Mouse (Mus musculus): Measurements from ENCODE around the gene Gm21969.
A peak's percentile ranks its signal among the peaks of the same experiment; 100 is the strongest.

The Gm21969 gene

GRCm38 (mm10) chr4:139602357-139603244, at the start of gene Gm21969:
Gene Gm21969 (plus strand): TSS chr4:139603186.
- DNase-seq (ENCODE audit: low spot score), result peak; percentile 54

DNA sequence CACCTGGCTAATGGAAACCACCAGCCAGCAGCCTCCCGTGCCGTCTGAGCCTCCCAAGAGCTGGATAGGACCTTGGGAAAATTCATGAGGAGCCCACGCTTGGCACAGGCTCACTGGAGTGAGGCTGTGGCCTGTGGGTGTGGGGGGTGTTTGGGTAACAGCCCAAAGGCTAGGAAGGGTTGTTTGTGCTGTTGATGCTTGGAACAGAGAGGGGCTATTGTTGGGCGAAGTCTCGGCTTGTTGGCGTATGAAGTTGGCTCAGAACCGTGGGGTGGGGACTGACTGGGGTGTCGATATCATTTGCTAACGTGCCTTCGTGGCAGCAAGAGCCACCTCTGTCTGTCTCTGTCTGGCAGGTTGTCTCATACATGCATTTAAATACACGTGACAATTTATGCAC, 47.8 kb upstream of the Gm21969 start:
- DNase-seq (ENCODE audit: low spot score), result no peak

DNA sequence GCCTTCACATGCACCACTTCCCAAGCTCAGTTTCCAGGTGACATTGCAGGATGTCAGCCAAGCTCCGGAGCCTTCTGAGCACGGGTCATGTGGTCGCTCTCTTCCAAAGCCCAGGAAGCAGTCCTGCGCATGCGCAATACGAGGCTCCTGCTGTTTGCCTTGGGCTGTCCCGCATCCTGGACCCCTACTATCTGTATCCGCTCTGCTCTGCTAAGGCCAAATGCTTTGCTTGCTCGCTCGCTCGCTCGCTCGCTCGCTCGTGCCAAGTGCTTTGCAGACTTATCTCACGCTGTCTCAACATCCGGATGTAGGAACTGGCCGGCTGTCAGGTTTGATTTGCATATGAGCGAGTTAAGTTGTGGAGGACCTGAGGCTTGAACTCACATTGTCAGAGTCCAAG, 47.0 kb upstream of the Gm21969 start:
- no peak for DNase-seq (ENCODE audit: low spot score)

GRCm38 (mm10) chr4:139568361-139568760, 34.6 kb upstream of the Gm21969 start:
- DNase-seq (ENCODE audit: low spot score), result no peak

DNA sequence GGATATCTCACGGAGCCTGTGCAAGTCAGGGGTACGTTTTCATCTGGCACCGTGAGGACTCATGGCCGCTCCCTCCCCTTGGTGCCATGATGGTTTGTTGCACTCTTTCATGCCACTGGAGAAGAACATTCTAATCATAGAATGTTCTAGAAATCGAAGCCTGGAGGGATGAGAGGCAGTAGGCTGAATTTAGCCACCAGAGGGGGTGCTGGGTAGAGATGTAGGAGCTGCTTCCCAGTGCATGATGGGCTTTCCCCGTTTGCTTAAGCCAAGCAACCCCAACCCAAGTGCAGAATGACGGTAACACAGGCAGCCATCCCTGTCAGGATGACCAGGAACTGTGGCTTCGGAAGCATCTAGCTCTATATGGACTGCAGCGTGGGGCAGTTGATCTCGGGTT, 32.2 kb upstream of the Gm21969 start:
- no peak for DNase-seq (ENCODE audit: low spot score)

DNA sequence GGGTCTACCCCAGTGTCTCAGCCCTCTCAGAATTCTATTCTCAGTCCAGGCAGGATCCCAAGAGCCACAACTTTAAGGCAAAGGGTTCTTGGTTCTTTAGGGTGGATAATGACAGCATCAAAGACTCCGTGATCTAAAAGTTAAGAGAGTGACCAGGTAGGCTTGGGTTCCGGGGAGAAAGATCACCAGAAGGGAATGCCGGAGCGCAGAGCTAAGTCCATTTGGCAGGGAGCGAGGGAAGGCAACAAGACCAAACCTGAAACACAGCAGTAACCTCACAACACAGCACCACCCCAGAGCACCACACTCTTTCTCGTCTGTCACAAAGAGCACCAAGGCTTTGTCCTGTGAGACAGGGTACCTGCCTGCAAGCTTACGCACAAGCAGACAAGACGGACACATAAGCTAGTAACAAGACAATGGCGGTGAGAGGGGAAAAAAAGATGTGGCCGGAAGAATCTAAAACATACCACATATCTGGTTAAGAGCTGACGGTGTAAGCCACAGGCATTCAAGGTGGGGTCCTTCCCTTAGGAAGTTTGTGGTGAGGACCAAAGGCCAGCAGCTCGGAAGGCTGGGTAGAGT, 30.0 kb upstream of the Gm21969 start:
- DNase-seq (ENCODE audit: low spot score), result no peak

- peak; percentile 95 for DNase-seq (ENCODE audit: low spot score)
These were observed 28.7 kb upstream of the Gm21969 start for GRCm38 (mm10) chr4:139574156-139574798.

DNA sequence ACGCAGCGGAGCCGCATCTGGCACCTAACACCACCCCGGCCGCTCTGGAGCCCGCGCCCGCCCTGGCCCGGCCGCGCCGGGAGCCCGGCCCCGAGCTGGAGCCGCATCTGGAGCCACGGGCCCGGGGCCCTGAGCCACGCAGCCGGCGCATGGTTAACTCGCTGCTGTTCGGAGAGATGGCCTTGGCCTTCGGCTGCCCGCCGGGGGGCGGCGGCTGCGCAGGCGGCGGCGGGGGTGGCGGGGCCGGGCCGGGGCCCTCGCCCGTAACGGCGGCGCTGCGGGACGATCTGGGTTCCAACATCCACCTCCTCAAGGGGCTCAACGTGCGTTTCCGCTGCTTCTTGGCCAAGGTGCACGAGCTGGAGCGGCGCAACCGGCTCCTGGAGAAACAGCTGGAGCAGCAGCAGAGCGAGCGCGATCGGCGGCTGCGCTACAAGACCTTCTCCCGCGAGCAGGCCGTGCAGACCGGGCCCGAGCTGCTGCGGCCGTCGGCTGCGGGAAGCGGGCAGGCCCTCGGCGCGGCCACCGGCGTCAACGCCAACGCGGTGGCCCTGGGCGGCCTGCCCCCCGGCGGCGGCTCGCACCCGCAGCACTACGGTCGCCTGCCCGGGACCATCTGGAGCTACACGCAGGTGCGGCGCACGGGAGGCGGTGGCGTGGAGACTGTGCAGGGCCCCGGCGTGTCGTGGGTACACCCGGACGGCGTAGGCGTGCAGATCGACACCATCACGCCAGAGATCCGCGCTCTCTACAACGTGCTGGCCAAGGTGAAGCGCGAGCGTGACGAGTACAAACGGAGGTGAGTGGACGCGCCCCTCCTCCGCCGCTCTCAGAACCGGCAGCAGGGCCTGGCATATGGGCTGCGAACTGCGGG, 27.9 kb upstream of the Gm21969 start:
- DNase-seq (ENCODE audit: low spot score), result no peak

GRCm38 (mm10) chr4:139575673-139576003, 27.3 kb upstream of the Gm21969 start:
- no peak for DNase-seq (ENCODE audit: low spot score)

DNA sequence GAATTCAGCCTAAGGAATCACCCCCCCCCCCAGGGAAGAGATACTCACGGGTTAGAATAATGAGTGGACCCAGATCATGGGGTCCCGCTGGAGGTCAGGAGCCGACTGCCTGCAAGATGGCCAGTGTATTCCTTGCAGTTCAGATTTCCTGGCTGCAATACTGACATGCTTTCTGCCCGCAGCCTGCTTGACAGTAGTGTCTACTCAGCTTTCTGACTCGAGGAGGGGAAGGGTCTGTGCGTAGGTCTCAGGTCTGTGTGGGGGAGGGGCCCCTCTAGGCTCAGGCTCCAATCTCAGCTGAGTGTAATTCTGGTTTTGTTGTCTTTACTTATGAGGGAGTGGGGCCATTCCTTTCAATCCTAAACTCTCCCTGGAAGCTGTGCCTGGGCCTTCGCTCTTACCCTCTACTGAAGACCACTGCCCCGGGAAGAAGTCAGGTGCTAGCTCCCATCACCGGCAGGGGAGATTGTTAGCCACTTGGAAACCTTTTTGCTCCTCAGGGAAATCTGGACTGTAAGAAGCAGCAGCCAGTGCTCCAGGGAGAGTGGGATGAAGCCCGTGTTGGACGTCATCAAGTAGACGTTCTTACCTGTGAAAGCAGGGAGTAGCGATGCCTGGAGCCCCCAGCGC, 26.6 kb upstream of the Gm21969 start:
- no peak for DNase-seq (ENCODE audit: low spot score)

GRCm38 (mm10) chr4:139577006-139577405, 26.0 kb upstream of the Gm21969 start:
- DNase-seq (ENCODE audit: low spot score), result no peak

DNA sequence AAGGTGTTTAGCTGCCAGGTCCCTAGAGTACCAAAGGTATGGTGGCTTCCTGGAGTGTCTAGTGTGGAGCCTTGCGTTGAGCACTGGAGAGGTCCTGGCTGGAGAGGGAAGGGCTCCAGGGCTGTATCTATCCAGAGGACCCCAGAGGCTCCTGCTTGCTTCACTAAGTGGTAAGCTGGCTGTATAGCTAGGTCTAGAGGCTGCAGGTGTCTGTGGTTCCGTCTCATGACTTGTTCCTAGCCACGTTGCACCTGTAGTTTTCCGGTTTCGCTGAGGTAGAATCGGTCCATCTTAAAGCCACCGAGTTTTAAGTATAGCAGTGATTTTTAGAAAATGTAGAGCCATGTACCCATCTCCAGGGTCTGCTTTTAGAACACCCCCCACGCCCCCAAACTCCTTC, 24.6 kb upstream of the Gm21969 start:
- no peak for DNase-seq (ENCODE audit: low spot score)

DNA sequence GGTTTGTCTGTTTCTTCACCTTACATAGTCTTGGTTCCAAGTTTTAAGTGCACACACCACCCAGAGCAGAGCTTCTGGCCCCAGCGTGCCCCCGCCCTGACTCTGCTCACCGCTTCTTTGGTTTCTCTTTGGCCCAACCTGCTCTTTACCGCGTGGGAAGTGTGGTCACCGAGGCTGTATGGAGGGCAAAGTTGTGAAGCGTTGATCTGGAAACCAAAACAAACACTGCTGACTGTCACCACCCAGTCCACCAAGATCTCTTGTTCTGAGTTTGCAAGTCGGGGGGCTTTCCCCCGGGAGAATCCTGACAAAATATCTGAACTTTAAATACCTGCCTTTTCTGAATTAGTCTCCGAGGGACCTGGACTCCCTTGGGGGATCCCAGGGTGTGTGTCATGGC, 24.0 kb upstream of the Gm21969 start:
- no peak for DNase-seq (ENCODE audit: low spot score)

DNA sequence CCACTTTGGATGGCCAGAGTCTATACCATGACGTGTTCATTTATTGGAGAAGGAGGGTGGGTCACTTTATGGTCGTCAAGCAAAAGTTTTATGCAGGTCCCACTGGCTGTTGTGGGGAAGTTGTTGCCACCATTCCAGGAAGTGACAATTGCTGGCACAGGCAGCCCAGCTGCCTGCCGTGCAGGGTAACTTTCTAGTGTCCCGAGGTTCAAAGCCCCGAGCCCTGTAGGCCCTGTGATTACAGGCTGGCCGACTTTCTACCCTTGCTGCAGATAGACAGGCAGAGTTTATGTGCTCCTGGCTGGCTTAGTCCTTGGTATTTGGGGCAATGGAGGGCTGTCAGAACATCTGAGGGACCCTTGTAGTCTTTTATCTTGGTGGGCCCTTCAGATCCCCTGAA, 23.5 kb upstream of the Gm21969 start:
- no peak for DNase-seq (ENCODE audit: low spot score)

- no peak for DNase-seq (ENCODE audit: low spot score)
These were observed 22.2 kb upstream of the Gm21969 start for GRCm38 (mm10) chr4:139580663-139581336.

- DNase-seq (ENCODE audit: low spot score), result no peak
These were observed 21.4 kb upstream of the Gm21969 start for GRCm38 (mm10) chr4:139581427-139582051.

- no peak for DNase-seq (ENCODE audit: low spot score)
These were observed 20.6 kb upstream of the Gm21969 start for GRCm38 (mm10) chr4:139582346-139582745.

DNA sequence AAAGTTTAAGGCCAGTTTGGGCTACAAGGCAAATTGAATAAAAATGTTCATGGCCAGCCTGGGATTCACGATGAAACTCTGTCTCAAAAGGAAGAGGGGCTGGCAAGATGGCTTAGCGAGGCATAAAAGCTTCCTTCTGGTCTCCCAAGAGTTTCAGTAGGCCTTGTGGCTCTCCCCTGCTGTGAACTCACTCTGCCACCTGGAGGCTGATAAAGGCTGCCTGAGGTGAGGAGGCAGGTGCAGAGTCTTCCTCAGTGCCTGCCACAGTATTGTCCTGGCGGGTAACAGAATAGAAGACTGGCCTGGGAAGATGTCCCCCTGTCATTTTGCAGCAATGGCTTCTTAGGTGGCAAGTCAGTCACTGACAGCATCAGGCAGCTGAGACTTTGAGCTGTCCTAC, 20.1 kb upstream of the Gm21969 start:
- no peak for DNase-seq (ENCODE audit: low spot score)

DNA sequence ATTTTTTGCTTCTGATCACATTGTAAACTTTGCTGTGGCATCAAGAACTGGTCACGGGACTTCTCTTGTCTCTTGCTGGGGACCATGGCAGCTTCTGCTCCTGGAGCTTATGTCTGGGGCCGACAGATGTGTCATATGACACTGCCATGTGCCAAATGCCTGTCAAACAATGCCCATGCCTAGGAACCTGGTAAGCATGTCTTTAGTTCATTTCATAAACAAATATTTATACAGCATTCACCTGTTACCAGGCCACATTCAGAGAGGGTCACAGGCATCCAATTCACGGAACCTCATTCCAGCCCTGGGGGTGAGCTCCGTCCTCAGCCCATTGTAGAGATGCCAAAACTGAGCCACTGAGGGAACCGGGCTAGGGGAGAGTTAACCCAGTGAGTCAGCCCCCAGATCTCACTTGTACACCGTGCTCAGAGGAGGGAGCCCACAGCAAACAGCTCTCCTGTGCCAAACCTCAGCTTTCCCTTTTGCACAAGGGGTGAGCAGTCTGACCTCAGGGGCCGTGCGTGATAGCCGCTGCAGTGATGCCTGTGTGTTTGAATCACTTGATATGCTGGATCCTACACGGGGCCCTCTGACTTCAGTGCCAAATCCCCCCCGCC, 19.2 kb upstream of the Gm21969 start:
- DNase-seq (ENCODE audit: low spot score), result no peak

DNA sequence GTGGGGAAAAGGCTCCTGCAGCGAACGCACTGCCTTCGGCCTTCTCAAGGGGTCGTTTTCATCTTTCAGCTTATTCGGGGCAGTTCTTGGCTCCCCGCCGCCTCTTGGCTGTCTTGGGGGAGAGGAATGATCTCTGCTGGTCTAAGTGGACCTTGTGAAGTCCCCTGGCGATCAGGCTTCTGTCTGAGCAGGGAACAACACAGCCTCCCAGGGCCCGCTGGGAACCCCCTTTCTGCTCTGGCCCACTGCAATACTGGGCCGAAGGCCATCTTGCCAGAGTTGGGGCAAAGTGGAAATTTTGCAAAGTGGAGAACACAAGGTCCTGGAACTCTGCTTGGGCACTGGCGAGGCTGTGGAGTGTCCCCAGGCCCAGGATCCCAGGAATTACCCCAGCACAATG, 18.3 kb upstream of the Gm21969 start:
- DNase-seq (ENCODE audit: low spot score), result no peak
